19 mouse cellular contexts compared by ENCODE assay signal in genomic region chr1:41411641-41412040, GRCm38 (mm10).
A peak's percentile ranks its signal among the peaks of the same experiment; 100 is the strongest.
DNase-seq lines count a peak whose midpoint lies in the region; ATAC-seq lines count a peak whose summit lies in the region.
"Had no signal": no experiment of that assay in that cellular context is flagged by ENCODE, and none has a peak within 500 bp of the region (broad histone marks: within the 10 kb centered on the region; RNA-seq: fewer than 3 reads in every experiment).

No protein-coding gene starts in this region.

- DNase-seq in layer of hippocampus, adult 18-20 months (ENCODE audit: low spot score in 2 of 2), result peak; percentile 35 to 74
- DNase-seq in layer of hippocampus, adult 9-10 months (ENCODE audit: low spot score), result no peak
- peak; percentile 24 to 44 for DNase-seq in layer of hippocampus, adult 8-10 months (ENCODE audit: low spot score in 2 of 2)
- peak; percentile 32 for DNase-seq in telencephalon, adult 2 months (ENCODE audit: low read depth, low spot score)
- no peak for DNase-seq in ovary, postnatal 14 days (ENCODE audit: low spot score)
- DNase-seq: adrenal gland, adult 2 months; adrenal gland, postnatal 25 days; cerebellum, adult 18-20 months; cerebellum, adult 9-10 months; cerebellum, postnatal 14 days; gastrocnemius, postnatal 10 days; gastrocnemius, postnatal 36 days; heart, postnatal 10 days; heart, postnatal 36 days had no signal

- no peak for ATAC-seq in monocyte, adult 5-6 weeks (replicated peaks; ENCODE audit: insufficient number of reproducible peaks, low FRiP score, low TSS enrichment, poor library complexity, severe bottlenecking)
- ATAC-seq: CD4-positive, CD25-positive, alpha-beta regulatory T cell, adult 4 months; forebrain, embryonic 13.5 days; forebrain, embryonic 16.5 days; hindbrain, embryonic 16.5 days had no signal

Comparison
In these comparisons a context has a peak if more than half of its experiments do, and no peak if none do; other contexts are left out.
1. DNase-seq: peak in layer of hippocampus, adult 18-20 months (2 of 2), layer of hippocampus, adult 8-10 months (2 of 2) and telencephalon, adult 2 months (single experiment); none in layer of hippocampus, adult 9-10 months (single experiment) and ovary, postnatal 14 days (single experiment).